Mouse (Mus musculus) cortical plate, adult 2 months (tissue): ENCODE data around the gene Ms4a4d. TPM values are rescaled to one million over a fixed set of nuclear protein-coding genes. Genes with fewer than 3 reads are reported as not detected.
"Not testable (repeated sequence)": the region's sequence is repeated elsewhere in the genome, so short reads cannot be mapped to it uniquely, and the experiment has no call there.

Source experiments
- H3K27ac ChIP-seq: fragments of 200-500 bp; 2 replicates; pipeline ENCODE4 v1.5.1; 2012; ENCODE audit warnings: low read length, control low read depth, inconsistent platforms; ENCODE audit not compliant: insufficient read depth
- H3K4me1 ChIP-seq: fragments of 200-500 bp; 2 replicates; pipeline ENCODE4 v1.6.1; 2011; ENCODE audit warnings: low read length; ENCODE audit not compliant: control insufficient read depth, insufficient read depth
- H3K4me3 ChIP-seq: fragments of 200-500 bp; 2 replicates; pipeline ENCODE4 v1.5.1; 2011; ENCODE audit warnings: mild to moderate bottlenecking, low read length, control low read depth; ENCODE audit not compliant: insufficient read depth
- CTCF ChIP-seq: fragments of 200-500 bp; IDR thresholded peaks from 2 replicates; pipeline ENCODE4 v1.5.1; 2011; ENCODE audit warnings: mild to moderate bottlenecking, control low read depth, low read length; ENCODE audit not compliant: insufficient read depth; ENCODE audit errors: extremely low read depth
- POLR2A ChIP-seq: fragments of 200-500 bp; IDR thresholded peaks from 2 replicates; pipeline ENCODE4 v1.6.1; 2011; ENCODE audit warnings: mild to moderate bottlenecking, low read length, control low read depth; ENCODE audit not compliant: insufficient read depth; ENCODE audit errors: extremely low read depth
- polyA plus RNA-seq: library from polyadenylated mRNA; depleted of rRNA; stranded (reverse); fragments of >200 nt; gene quantifications from 2 replicates; pipeline ENCODE4 v1.2.3, GENCODE M21; 2012; rRNA removed

Gene Ms4a4d
- not detected in 2 replicates for polyA plus RNA-seq

DNA sequence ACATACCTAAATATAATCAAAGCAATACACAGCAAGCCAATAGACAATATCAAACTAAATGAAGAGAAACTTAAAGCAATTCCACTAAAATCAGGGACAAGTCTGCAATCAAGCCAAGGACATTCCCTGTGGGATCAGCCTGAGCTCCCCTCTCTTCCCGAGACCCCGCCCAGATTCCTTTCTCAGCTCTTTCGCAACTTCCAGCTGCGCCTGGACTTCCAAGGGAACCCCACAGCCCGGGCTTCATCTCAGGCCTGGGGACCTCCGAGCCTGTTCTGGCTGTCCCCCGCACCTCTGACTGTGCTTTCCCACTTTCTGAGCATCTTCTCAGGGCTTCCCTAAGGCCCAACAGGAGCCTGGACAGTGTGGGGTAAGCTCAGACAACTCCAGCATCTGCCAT lies at the start of gene Ms4a4d:
Gene Ms4a4d (plus strand): TSS at position 209 of the 400 bp plus-strand sequence.
- Histone ChIP-seq H3K27ac (no peak within 1 kb of the TSS), H3K4me1 (no peaks in the 10 kb centered on the region), H3K4me3 (no peak within 1 kb of the TSS)
- no peak for TF ChIP-seq POLR2A
- TF ChIP-seq CTCF, result no peak

GRCm38 (mm10) chr19:11491406-11492189 lies 45.0 kb upstream of the Ms4a4d start:
- Histone ChIP-seq H3K4me3 (no peak overlapping the region), H3K27ac (no peak overlapping the region), H3K4me1 (no peaks in the 10 kb centered on the region)
- TF ChIP-seq CTCF (no peak), POLR2A (no peak)

GRCm38 (mm10) chr19:11492671-11493070 lies 43.9 kb upstream of the Ms4a4d start:
- Histone ChIP-seq H3K4me1 (no peaks in the 10 kb centered on the region), H3K4me3 (no peak overlapping the region), H3K27ac (no peak overlapping the region)
- TF ChIP-seq POLR2A, result no peak
- TF ChIP-seq CTCF, result no peak

DNA sequence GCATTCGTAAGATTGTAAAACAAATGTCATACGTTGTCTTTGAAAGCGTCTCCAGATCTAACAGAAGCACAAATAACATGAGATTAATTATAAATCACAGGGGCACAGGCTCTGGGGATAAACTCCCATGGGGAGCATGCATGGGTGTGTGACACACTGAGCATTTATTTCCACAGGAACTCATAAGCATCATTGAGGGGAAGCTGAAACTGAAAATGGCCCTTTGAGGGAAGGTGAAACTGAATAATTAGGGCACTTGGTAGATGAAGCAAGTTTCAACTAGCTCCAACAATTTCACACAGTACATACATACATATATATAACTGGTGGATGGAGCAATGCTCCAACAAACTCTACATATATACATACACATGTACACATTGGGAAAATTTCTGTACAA lies 42.1 kb upstream of the Ms4a4d start:
- Histone ChIP-seq H3K27ac (no peak overlapping the region), H3K4me1 (no peaks in the 10 kb centered on the region), H3K4me3 (no peak overlapping the region)
- TF ChIP-seq CTCF (no peak), POLR2A (no peak)

GRCm38 (mm10) chr19:11496361-11496760 lies 40.2 kb upstream of the Ms4a4d start:
- H3K4me3 ChIP-seq, result no peak overlapping the region
- H3K4me1 ChIP-seq, result no peaks in the 10 kb centered on the region
- no peak overlapping the region for H3K27ac ChIP-seq
- TF ChIP-seq POLR2A (no peak), CTCF (no peak)

DNA sequence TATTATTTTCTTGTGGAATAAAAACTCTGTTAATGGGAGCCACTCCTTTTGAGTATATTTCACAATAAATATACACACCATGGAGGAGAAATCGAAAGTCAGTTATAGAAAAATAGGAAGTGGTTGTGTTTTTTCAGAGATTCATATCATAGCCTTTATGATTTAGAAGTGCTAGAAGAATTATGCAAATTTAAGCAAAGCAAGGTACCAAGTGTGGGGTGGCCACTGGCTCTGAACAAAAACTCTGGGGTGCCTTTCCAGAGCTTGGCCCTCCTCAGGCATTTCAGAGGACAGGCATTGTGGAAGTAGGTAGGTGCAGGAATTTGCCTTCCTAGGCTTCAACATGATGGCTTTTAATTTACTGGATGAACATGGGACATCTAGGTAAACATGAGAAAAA lies 39.3 kb upstream of the Ms4a4d start:
- not testable (repeated sequence) for H3K27ac ChIP-seq, H3K4me3 ChIP-seq

GRCm38 (mm10) chr19:11500796-11501195 lies 35.8 kb upstream of the Ms4a4d start:
- H3K4me3 ChIP-seq, result no peak overlapping the region
- no peaks in the 10 kb centered on the region for H3K4me1 ChIP-seq
- no peak overlapping the region for H3K27ac ChIP-seq
- TF ChIP-seq POLR2A (no peak), CTCF (no peak)

More for the DNA sequence above, 39.3 kb upstream of the Ms4a4d start:
- H3K4me1 ChIP-seq, result not testable (repeated sequence)

- H3K27ac ChIP-seq, result no peak overlapping the region
Measured at GRCm38 (mm10) chr19:11501326-11501725, 35.3 kb upstream of the Ms4a4d start.

DNA sequence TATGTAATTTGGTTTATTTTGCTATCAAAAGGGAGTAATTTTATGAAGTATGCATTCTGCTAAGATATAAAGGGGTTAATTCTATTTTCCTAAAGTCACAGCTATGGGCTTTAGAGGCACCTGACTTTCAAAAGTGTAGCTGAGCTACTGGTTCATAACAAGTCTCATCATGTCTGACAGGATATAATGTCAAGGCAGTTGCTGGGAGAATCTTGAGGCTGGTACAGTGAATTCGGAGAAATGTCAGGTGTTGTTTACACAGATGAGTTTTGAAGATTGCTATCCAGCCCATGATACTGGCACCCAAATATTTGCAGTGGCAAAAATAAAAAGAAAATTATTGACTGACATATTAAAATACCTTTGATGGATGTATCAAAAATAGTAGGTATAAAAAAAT lies 31.7 kb upstream of the Ms4a4d start:
- Histone ChIP-seq H3K4me3 (no peak overlapping the region), H3K27ac (no peak overlapping the region), H3K4me1 (no peaks in the 10 kb centered on the region)
- no peak for TF ChIP-seq POLR2A
- no peak for TF ChIP-seq CTCF

More at GRCm38 (mm10) chr19:11501326-11501725, 35.3 kb upstream of the Ms4a4d start:
- Histone ChIP-seq H3K4me3 (no peak overlapping the region), H3K4me1 (no peaks in the 10 kb centered on the region)
- TF ChIP-seq CTCF, result no peak
- TF ChIP-seq POLR2A, result no peak

GRCm38 (mm10) chr19:11513458-11513857 lies 23.1 kb upstream of the Ms4a4d start:
- TF ChIP-seq POLR2A (no peak), CTCF (no peak)

More at GRCm38 (mm10) chr19:11513458-11513857, 23.1 kb upstream of the Ms4a4d start:
- H3K4me1 ChIP-seq, result no peaks in the 10 kb centered on the region
- no peak overlapping the region for H3K4me3 ChIP-seq
- H3K27ac ChIP-seq, result no peak overlapping the region
